9 mouse cellular contexts compared by ENCODE assay signal in the genomic region with DNA sequence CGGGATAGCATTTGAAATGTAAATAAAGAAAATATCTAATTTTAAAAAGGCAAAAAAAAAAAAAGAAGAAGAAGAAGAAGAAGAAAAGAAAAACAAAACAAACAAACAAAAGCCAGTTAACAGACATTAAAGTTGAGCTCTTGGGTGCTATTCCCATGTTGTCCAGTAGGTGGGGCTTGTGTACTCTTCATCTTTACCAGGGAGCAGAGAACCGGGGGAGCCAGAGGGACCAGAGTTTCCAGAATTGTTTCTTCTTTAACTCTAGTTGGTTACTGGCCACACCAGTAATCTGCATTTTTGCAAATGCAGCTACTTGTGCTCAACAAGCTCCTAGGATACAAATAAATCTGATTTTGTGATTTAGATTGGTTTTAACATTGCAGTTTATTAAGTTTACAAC.
DNase-seq lines count a peak whose midpoint lies in the region; TF ChIP-seq lines count a peak whose summit lies in the region.
"Had no signal": no experiment of that assay in that cellular context is flagged by ENCODE, and none has a peak within 500 bp of the region (broad histone marks: within the 10 kb centered on the region; RNA-seq: fewer than 3 reads in every experiment).

No protein-coding gene starts in this region.

- DNase-seq in CD4-positive, CD25-positive, alpha-beta regulatory T cell, adult 2 months (ENCODE audit: low read depth, low spot score) = peak; percentile 74
- peak; percentile 61 for DNase-seq in R1 (ENCODE audit: low read depth, low spot score)
- DNase-seq in cerebellum, postnatal 10 days = peak; percentile 74 to 79
- DNase-seq in gastrocnemius, adult 8-10 months (ENCODE audit: low spot score in 2 of 2) = peak; percentile 26 to 32
- peak; percentile 64 for DNase-seq in kidney, postnatal 14 days
- DNase-seq in lung, adult 2 months = peak; percentile 18
- DNase-seq in right cerebral cortex, postnatal 14 days = peak; percentile 50
- peak; percentile 44 for DNase-seq in yolk sac, embryonic 10.5 days (ENCODE audit: low spot score)

- no peak for TF ChIP-seq POLR2A in lung, adult 2 months (IDR thresholded peaks at IDR 0.05; ENCODE audit: borderline replicate concordance, extremely low read depth, low read depth, low read length)

- peak; percentile 67 for TF ChIP-seq CTCF in lung, adult 2 months (IDR thresholded peaks at IDR 0.05; ENCODE audit: insufficient read depth, low read length)

- no peak overlapping the region for H3K4me3 ChIP-seq in lung, adult 2 months (replicated peaks; ENCODE audit: extremely low read depth, low read depth, low read length)
- H3K4me3 ChIP-seq: heart, embryonic 13.5 days had no signal

- H3K4me1 ChIP-seq in lung, adult 2 months (ENCODE audit: control insufficient read depth, insufficient read depth, low read length) = no peaks in the 10 kb centered on the region
- H3K4me1 ChIP-seq: heart, embryonic 13.5 days had no signal

- WGBS in lung, adult 2 months = 8% methylated on average over 2 of the region's 2 CpGs

Comparison
In these comparisons a context has a peak if more than half of its experiments do, and no peak if none do; other contexts are left out.
1. DNase-seq: peak in every context shown above with its lines; median percentile 76 in cerebellum, postnatal 10 days; 74 in CD4-positive, CD25-positive, alpha-beta regulatory T cell, adult 2 months; 64 in kidney, postnatal 14 days; 61 in R1; 50 in right cerebral cortex, postnatal 14 days; 44 in yolk sac, embryonic 10.5 days; 29 in gastrocnemius, adult 8-10 months; 18 in lung, adult 2 months.